Mouse (Mus musculus) intestine, postnatal 0 days (tissue): ENCODE results near the gene Ranbp1. TPM values are rescaled to one million over a fixed set of nuclear protein-coding genes. Genes with fewer than 3 reads are reported as not detected.
"Not testable (repeated sequence)": the region's sequence is repeated elsewhere in the genome, so short reads cannot be mapped to it uniquely, and the experiment has no call there.

Experiments used
- ATAC-seq: fragments of 200-750 bp; cut with Nextera tagmentation; 2 replicates; pipeline ENCODE4 v1.8.0; 2017; ENCODE audit warnings: mild to moderate bottlenecking, moderate TSS enrichment, moderate library complexity
- H3K27ac ChIP-seq: fragments of 300-500 bp; sonication (generic); 2 replicates; pipeline ENCODE4 v1.5.1; 2014; ENCODE audit warnings: mild to moderate bottlenecking, low read depth, low read length, moderate library complexity
- H3K27me3 ChIP-seq: fragments of 300-500 bp; sonication (generic); replicated peaks from 2 replicates; pipeline ENCODE4 v1.6.1; 2014; ENCODE audit warnings: low read length, mixed read lengths; ENCODE audit not compliant: control insufficient read depth, insufficient read depth
- H3K36me3 ChIP-seq: fragments of 300-500 bp; sonication (generic); 2 replicates; pipeline ENCODE4 v1.6.1; 2014; ENCODE audit warnings: mild to moderate bottlenecking, moderate library complexity; ENCODE audit not compliant: control insufficient read depth, insufficient read depth
- H3K4me1 ChIP-seq: fragments of 300-500 bp; sonication (generic); replicated peaks from 2 replicates; pipeline ENCODE4 v1.6.1; 2014; ENCODE audit warnings: antibody characterized with exemption, low read length, mixed read lengths; ENCODE audit not compliant: control insufficient read depth, insufficient read depth
- H3K4me2 ChIP-seq: fragments of 300-500 bp; sonication (generic); replicated peaks from 2 replicates; pipeline ENCODE4 v1.6.1; 2014; ENCODE audit warnings: low read depth, mild to moderate bottlenecking, moderate library complexity
- H3K4me3 ChIP-seq: fragments of 300-500 bp; sonication (generic); 2 replicates; pipeline ENCODE4 v1.5.1; 2014; ENCODE audit warnings: low read depth, low read length
- H3K9ac ChIP-seq: fragments of 300-500 bp; sonication (generic); 2 replicates; pipeline ENCODE4 v1.6.1; 2014; ENCODE audit warnings: mild to moderate bottlenecking, low read depth, low read length
- H3K9me3 ChIP-seq: fragments of 300-500 bp; sonication (generic); 2 replicates; pipeline ENCODE4 v1.6.1; 2016; ENCODE audit warnings: mixed run types; ENCODE audit not compliant: control insufficient read depth
- CTCF ChIP-seq: sonication (generic); IDR thresholded peaks from 2 replicates; pipeline ENCODE4 v1.5.1; 2016; ENCODE audit warnings: low read depth, mild to moderate bottlenecking, control low read depth, antibody characterized with exemption, moderate library complexity
- whole genome bisulfite sequencing: fragments of 180-500 bp; shearing (Covaris S2); extraction: QIAGEN DNeasy Blood & Tissue Kit; methylation state at CpG from one replicate; pipeline ENCODE4 v1.1.7; 2014; 5-methylcytosine and 5-hydroxymethylcytosine counted together
- microRNA counts: library from miRNA; unstranded; fragments of <30 nt; microRNA quantifications from one replicate; lab custom pipeline; 2016
- microRNA-seq: library from miRNA; unstranded; fragments of <30 nt; microRNA quantifications from one replicate; pipeline ENCODE4, GENCODE M21; 2016
- polyA plus RNA-seq: library from polyadenylated mRNA; unstranded; fragments of >200 nt; fragmentation: Nextera tagmentation; extraction: Ambion mirVana; gene quantifications from 2 replicates; pipeline ENCODE4 v1.2.1, GENCODE M21; 2015

Gene Ranbp1
- polyA plus RNA-seq, 1 experiment from 2014 or later: 229 TPM

DNA sequence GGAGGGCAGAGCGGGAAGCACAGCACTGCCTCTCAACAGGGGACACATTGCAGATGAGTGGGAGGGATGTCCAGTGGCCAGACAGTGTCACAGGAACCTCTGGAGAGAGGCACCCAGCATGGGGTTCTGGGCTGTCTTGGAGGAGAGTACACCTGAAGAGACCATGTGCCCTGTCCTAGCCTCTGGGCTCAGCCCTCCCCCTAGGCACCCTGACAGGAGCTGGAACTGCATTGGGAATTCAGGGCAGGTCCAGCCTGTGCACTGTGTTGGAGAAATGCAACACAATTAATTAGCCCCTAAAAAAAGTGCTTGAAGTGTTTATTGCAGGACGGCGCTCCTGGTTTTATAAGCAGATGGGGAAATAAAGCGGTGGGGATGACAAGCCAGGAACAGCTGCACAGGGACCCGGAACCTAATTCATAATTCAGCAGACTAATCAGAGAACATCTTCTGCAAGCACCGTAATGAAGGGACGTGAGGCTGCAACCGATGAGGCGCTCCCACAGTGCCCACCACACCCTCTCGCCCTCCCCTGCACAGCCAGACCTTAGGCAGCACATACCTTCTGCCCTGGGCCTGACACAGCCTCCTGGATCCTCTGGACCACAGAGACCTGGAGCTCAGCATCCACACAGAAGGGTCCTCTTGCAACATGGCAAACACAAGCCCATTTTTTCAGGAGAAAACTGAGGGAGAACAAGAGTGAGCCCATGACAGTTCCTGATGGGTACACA, 50.0 kb downstream of the Ranbp1 start:
- no peak overlapping the region for H3K9ac ChIP-seq
- TF ChIP-seq CTCF: no peak
- no peak for ATAC-seq
- no peaks in the 10 kb centered on the region for H3K9me3 ChIP-seq
- no peaks in the 10 kb centered on the region for H3K27me3 ChIP-seq
- H3K27ac ChIP-seq: no peak overlapping the region
- no peaks in the 10 kb centered on the region for H3K36me3 ChIP-seq
- WGBS: 60% methylated on average over 10 of the region's 10 CpGs
- peaks cover 7% of the 10 kb centered on the region; the same call in 1 of the 2 replicates for H3K4me1 ChIP-seq
- no peak overlapping the region for H3K4me3 ChIP-seq
- no peak overlapping the region for H3K4me2 ChIP-seq

DNA sequence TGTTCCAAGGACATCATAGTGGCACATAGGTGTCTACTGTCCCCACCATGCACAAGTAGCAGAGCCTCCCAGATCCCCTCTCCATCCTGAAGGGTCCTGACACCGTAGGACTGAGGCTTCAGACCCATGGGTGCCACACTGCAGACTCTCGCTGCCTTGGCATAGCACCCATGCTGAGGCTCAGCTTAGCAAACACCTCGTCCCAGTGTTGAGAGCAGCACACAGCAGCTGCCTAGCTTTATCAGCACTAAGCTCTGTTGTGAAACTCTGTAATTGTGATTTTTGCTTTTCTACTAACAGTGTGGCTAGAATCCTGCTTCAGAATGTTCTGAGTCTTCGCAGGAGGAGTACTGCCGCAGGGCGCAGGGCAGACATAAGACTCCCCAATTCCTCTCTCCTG, 50.7 kb downstream of the Ranbp1 start:
- Histone ChIP-seq H3K4me2 (no peak overlapping the region), H3K27me3 (no peaks in the 10 kb centered on the region), H3K4me1 (peaks cover 7% of the 10 kb centered on the region; the same call in 1 of the 2 replicates), H3K36me3 (no peaks in the 10 kb centered on the region), H3K4me3 (no peak overlapping the region), H3K9ac (no peak overlapping the region), H3K9me3 (no peaks in the 10 kb centered on the region), H3K27ac (no peak overlapping the region)
- 83% methylated on average over 6 of the region's 6 CpGs for WGBS
- ATAC-seq: no peak
- TF ChIP-seq CTCF: no peak

DNA sequence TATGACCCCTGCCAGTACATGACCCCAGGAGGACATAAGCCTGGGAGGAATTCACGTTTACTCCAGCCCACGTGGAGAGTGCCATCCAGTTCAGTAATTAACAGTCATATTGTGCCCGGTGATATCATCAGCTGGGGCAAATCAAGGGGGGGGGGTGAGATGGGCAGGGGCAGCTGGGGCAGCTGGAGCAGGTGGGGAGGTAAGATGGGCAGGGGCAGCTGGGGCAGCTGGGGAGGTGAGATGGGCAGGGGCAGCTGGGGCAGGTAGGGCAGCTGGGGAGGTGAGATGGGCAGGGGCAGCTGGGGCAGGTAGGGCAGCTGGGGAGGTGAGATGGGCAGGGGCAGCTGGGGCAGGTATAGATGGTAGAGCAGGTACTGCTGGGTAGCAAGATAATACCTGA, 53.0 kb downstream of the Ranbp1 start:
- H3K4me3 ChIP-seq, H3K9ac ChIP-seq, H3K4me2 ChIP-seq, H3K27ac ChIP-seq, H3K27me3 ChIP-seq, H3K4me1 ChIP-seq, H3K36me3 ChIP-seq, H3K9me3 ChIP-seq: not testable (repeated sequence)
- WGBS: 25% methylated on average over 3 of the region's 3 CpGs
- 0 out of 2 replicates have a peak, but pooled peaks have one; percentile 9 for ATAC-seq

DNA sequence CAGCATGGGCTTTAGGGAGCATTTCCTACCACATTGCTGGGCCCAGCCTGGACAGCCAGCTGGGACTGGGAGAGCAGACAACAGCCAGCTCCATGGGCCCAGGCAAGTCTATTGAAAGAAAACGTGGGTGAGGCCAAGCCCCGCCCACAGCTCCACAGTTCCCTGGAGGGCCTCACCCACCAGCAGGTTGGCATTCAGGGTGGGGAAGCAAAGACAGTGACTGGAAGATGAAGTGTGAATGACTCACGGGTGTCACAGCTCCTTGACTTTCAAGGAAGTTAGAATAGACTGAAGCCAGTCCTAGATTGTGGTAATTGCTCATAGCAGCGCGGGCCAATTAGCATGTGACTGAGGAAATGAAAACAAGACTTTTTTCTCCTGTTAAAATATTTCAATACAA, 53.5 kb downstream of the Ranbp1 start:
- H3K27ac ChIP-seq: peak overlapping the region; percentile 47; the same call in 1 of the 2 replicates
- no peak overlapping the region for H3K4me3 ChIP-seq
- no peaks in the 10 kb centered on the region for H3K36me3 ChIP-seq
- 29% methylated on average over 5 of the region's 5 CpGs for WGBS
- peak; percentile 84 for ATAC-seq
- H3K4me2 ChIP-seq: no peak overlapping the region; the same call in 1 of the 2 replicates
- no peak overlapping the region for H3K9ac ChIP-seq
- H3K4me1 ChIP-seq: peaks cover 7% of the 10 kb centered on the region; the same call in 1 of the 2 replicates
- no peaks in the 10 kb centered on the region for H3K9me3 ChIP-seq
- no peak for TF ChIP-seq CTCF
- no peaks in the 10 kb centered on the region for H3K27me3 ChIP-seq

DNA sequence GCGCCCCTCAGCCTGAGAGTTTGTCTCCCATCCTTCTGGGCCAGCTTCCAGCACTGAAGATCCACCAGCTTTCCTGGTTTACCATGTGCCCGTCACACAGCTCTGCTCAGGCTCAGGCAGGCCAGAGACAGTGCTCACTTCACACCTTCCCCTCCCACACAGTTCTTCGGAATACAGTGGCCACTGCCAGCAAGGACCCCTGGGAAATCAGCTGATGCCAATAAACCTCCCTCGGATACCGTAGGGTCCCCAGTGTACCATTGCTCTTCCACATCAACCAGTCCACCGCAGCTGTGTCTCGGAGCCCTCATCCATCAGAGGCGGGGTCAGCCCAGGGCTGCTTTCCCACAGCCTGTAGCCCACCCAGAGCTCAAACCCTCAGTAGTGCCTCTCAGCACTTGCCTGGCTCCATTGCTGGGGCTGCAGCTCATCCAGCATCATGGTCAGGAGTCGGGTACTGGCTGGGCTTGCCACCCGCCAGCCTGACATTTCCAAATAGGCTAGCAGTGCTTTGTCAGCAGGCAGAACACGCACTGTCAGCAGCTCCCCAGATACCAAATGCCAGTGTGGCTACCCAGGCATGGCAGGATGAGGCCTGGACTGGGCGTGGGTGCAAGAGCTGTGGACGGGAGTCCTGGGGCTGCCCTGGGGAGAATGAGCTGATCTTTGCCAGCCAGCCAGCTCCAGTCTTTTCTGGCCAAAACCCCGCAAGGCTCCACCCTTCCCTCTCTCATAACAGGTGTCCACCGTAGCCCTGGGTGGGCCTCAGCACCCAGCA, 54.1 kb downstream of the Ranbp1 start:
- Histone ChIP-seq H3K4me1 (peaks cover 7% of the 10 kb centered on the region; the same call in 1 of the 2 replicates), H3K27me3 (no peaks in the 10 kb centered on the region), H3K9me3 (no peaks in the 10 kb centered on the region), H3K4me2 (no peak overlapping the region; the same call in 1 of the 2 replicates), H3K9ac (no peak overlapping the region), H3K27ac (peak overlapping the region; percentile 47; the same call in 1 of the 2 replicates), H3K4me3 (no peak overlapping the region), H3K36me3 (no peaks in the 10 kb centered on the region)
- 64% methylated on average over 15 of the region's 15 CpGs for WGBS
- TF ChIP-seq CTCF: no peak
- ATAC-seq: peak; percentile 48

DNA sequence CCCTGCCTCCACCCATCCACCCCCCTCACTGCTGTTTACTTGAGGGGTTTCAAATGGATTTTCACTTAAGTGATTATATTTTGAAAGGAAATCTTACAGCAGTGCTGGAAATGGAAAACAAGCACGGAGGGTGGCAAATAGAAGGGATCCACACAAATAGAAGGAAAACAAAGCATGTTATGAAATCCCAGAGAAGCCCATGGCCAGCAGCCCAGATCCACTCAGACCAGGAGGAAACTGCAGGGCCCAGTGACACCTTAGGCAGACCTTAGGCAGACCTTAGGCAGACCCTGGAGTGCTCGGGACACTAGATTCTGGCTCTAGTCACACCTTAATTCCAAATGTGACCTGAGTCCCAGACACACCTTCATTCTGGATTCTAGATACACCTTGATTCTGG, 57.5 kb downstream of the Ranbp1 start:
- H3K27ac ChIP-seq: no peak overlapping the region
- no peak overlapping the region for H3K4me3 ChIP-seq
- no peaks in the 10 kb centered on the region for H3K36me3 ChIP-seq
- no peaks in the 10 kb centered on the region for H3K9me3 ChIP-seq
- no peak for ATAC-seq
- H3K4me1 ChIP-seq: peaks cover 7% of the 10 kb centered on the region; the same call in 1 of the 2 replicates
- no peaks in the 10 kb centered on the region for H3K27me3 ChIP-seq
- 68% methylated on average over 2 of the region's 2 CpGs for WGBS
- no peak for TF ChIP-seq CTCF
- H3K4me2 ChIP-seq: no peak overlapping the region
- no peak overlapping the region for H3K9ac ChIP-seq

MicroRNAs within 50 kb of the gene (microRNA counts, 519-probe panel; counts per million panel counts)
- microRNA mmu-miR-1306 (lab: Ali Mortazavi, UCI): not detected

Small RNA genes lying within 50 kb of the gene (microRNA-seq; reads per million reads assigned to microRNA genes)
- gene Gm24572 (0.82 reads per million), gene Mir1306 (89.7 reads per million, percentile 46 among the genes with 10 or more reads in this experiment)

Other genes starting within 250 kb of the Ranbp1 start
- 98.4 and 106 TPM in 2 replicates for gene Dgcr6, start 195.9 kb downstream of the Ranbp1 start, polyA plus RNA-seq
- gene Prodh, start 158.5 kb downstream of the Ranbp1 start, polyA plus RNA-seq: 23.2 and 40.9 TPM in 2 replicates
- gene Rtn4r, start 121.1 kb downstream of the Ranbp1 start, polyA plus RNA-seq: 1.6 and 1.9 TPM in 2 replicates
- gene Ccdc188, start 30.9 kb downstream of the Ranbp1 start, polyA plus RNA-seq: not detected in 2 replicates
- 4.3 and 5.0 TPM in 2 replicates for gene Zdhhc8, start 13.6 kb downstream of the Ranbp1 start, polyA plus RNA-seq
- gene Trmt2a, start 53 bp downstream of the Ranbp1 start, polyA plus RNA-seq: 26.1 and 28.7 TPM in 2 replicates
- gene Gm49776, start 9.6 kb upstream of the Ranbp1 start, polyA plus RNA-seq: 1.2 and 1.5 TPM in 2 replicates
- gene Dgcr8, start 40.5 kb upstream of the Ranbp1 start, polyA plus RNA-seq: 7.1 TPM in 2 replicates
- 78.6 and 85.2 TPM in 2 replicates for gene Tango2, start 99.4 kb upstream of the Ranbp1 start, polyA plus RNA-seq
- 9.3 and 9.6 TPM in 2 replicates for gene Arvcf, start 99.5 kb upstream of the Ranbp1 start, polyA plus RNA-seq
- gene Txnrd2, start 177.7 kb upstream of the Ranbp1 start, polyA plus RNA-seq: 24.8 and 25.0 TPM in 2 replicates
- 103 and 107 TPM in 2 replicates for gene Comt, start 178.1 kb upstream of the Ranbp1 start, polyA plus RNA-seq
- 11.0 and 12.6 TPM in 2 replicates for gene Gnb1l, start 250.0 kb upstream of the Ranbp1 start, polyA plus RNA-seq